Mouse (Mus musculus): Measurements from ENCODE around the gene Zfhx3. TPM values are rescaled to one million over a fixed set of nuclear protein-coding genes. Genes with fewer than 3 reads are reported as not detected.

Zfhx3 gene
- polyA plus RNA-seq, 1 experiment from 2014 or later: 4.3 TPM

DNA sequence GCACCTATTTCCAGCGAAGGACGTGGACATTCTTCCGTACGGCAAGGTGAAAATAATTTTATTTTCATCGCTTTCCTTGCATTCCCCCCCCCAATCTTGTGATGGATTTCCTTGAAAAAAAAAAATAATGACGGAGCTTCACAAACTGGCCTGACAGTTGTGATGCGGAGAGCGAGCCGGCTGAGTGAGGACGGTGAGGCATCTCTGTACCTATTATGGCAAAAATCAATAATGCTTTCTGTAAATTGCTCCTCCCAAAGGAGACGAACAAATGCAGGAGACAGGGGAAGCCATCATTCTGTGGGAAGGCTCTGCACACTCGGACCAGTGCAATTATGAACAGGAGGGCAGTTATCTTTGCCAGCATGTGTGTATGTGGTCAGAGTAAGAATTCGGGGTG, 156.2 kb downstream of the Zfhx3 start:
- ChIA-PET POLR2A (no interaction called here), CTCF (no interaction called here)
- no peak for TF ChIP-seq CTCF (IDR thresholded peaks at IDR 0.05)
- ATAC-seq (no peak), DNase-seq (ENCODE audit: low read depth, low spot score) (no peak)
- peaks cover 32% of the 10 kb centered on the region for H3K27me3 ChIP-seq
- in situ Hi-C loops (cut with MboI; ENCODE audit: low pct_unique_long_range_greater_than_20kb): no loop called here

DNA sequence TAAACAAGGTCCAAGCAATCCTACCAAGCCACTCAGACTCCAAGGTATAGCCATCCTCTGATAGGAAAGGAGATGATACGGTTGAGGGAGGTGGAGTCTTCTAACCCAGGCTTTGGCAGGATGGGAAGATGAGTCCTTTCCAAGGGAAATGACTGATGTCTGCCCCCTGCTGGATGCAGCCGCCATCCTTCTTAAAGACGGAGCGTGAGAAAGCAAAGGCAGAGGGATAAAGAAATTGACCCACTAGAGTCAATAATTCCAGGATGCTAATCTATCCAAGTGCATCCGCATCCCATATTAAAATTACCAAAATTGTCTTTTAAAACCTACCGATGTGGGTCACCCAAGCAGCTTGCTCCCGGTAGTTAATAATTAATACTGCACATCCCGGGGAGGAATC, 158.7 kb downstream of the Zfhx3 start:
- CTCF ChIA-PET: no interaction called here
- TF ChIP-seq CTCF (IDR thresholded peaks at IDR 0.05): peak; percentile 32
- in situ Hi-C loops (cut with MboI; ENCODE audit: low pct_unique_long_range_greater_than_20kb): no loop called here
- H3K27me3 ChIP-seq: peaks cover 52% of the 10 kb centered on the region
- ATAC-seq: no peak
- POLR2A ChIA-PET: no interaction called here
- no peak for DNase-seq (ENCODE audit: low read depth, low spot score)

DNA sequence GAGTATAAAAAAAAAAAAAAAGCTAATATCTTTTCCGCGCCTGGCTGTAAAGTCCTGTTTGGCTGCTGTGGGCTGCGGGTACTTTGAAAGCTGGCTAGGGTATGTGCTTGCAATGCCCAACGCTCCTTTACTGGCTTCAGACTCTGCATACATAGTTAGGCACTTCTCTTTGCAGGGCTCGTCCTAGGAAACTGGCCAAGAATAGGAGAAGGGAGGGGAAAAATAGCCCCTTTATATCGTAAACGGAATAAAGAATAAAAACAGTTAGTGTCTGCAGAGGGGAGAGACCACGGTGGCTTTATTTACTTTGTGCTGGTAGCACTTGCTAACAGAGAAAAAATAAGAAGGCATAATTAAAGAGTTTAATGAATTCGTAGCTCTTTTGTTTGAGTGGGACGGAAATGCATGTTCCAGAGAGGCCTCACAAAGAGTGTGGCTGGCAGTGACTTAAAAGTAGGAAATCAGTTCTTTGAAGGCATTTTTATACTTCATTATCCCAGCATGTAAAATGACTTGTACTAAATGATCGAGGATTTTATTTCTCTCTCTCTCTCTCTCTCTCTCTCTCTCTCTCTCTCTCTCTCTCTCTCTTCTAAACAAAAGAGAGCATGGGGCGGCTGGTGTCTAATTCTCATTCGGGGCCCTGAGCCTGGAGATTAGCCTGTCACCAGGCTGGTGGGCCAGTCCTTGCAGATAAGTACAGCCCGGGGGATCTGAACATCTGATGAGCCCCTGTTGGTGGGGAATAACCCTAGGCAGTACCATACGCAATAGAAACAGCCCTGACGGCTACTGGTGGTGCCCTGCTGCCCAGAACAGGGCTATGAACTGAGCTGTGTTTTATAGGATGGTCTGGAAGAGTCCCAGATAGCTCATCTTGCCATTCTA, 159.8 kb downstream of the Zfhx3 start:
- no peak for TF ChIP-seq CTCF (IDR thresholded peaks at IDR 0.05)
- ATAC-seq: no peak
- in situ Hi-C loops (cut with MboI; ENCODE audit: low pct_unique_long_range_greater_than_20kb): no loop called here
- peaks cover 56% of the 10 kb centered on the region for H3K27me3 ChIP-seq
- CTCF ChIA-PET: interaction anchor here (0.8 kb wide), 1 partner anchor 12 kb away, joined by 3 read pairs; no protein-coding TSS in a partner anchor
- POLR2A ChIA-PET: interaction anchor here (0.6 kb wide), 1 partner anchor 1509 kb away, joined by 4 read pairs; no protein-coding TSS in a partner anchor
- no peak for DNase-seq (ENCODE audit: low read depth, low spot score)

DNA sequence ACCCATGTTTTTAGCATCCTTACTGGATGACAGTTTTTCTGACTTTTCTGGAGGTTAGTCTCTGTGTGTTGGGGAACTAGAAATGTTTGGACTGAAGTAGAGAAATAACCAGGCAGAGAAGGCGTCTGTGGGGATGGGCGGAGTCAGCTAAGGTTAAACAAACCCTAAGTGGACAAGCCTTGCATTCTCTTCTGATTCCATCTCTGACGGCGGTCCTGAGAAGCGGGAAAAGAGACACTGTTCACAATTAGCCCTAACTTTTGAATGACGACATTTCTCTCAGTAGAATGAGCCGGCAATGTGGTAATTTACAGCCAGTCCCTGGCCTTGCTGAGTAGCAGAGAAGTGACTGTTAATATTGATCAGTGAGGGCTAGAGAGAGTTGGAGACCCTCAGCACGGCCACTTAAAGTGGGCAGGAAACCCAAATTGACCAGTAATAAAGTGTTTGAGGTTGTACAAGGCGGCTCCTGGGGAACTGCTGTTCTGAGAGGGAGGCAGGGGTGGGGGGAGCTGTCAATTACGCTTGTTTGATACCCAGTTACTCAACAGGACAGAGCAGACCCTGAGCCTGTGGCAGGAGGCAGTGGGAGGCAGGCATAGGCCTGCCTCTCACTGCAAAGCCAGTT, 162.1 kb downstream of the Zfhx3 start:
- POLR2A ChIA-PET: no interaction called here
- ATAC-seq (no peak), DNase-seq (ENCODE audit: low read depth, low spot score) (no peak)
- peaks cover 55% of the 10 kb centered on the region for H3K27me3 ChIP-seq
- TF ChIP-seq CTCF (IDR thresholded peaks at IDR 0.05): no peak
- in situ Hi-C loops (cut with MboI; ENCODE audit: low pct_unique_long_range_greater_than_20kb): no loop called here
- CTCF ChIA-PET: no interaction called here

- in situ Hi-C loops (cut with MboI; ENCODE audit: low pct_unique_long_range_greater_than_20kb): no loop called here
- ATAC-seq (no peak), DNase-seq (ENCODE audit: low read depth, low spot score) (no peak)
- TF ChIP-seq CTCF (IDR thresholded peaks at IDR 0.05): no peak
- H3K27me3 ChIP-seq: peaks cover 27% of the 10 kb centered on the region
- ChIA-PET CTCF (no interaction called here), POLR2A (no interaction called here)
Measured at GRCm38 (mm10) chr8:108125053-108125452, 182.6 kb downstream of the Zfhx3 start.

GRCm38 (mm10) chr8:108125491-108125890, 183.0 kb downstream of the Zfhx3 start:
- in situ Hi-C loops (cut with MboI; ENCODE audit: low pct_unique_long_range_greater_than_20kb): no loop called here
- no peak for ATAC-seq
- no peak for DNase-seq (ENCODE audit: low read depth, low spot score)
- ChIA-PET POLR2A (no interaction called here), CTCF (no interaction called here)
- no peak for TF ChIP-seq CTCF (IDR thresholded peaks at IDR 0.05)
- H3K27me3 ChIP-seq: peaks cover 30% of the 10 kb centered on the region

GRCm38 (mm10) chr8:108146536-108146935, 204.1 kb downstream of the Zfhx3 start:
- ChIA-PET CTCF (no interaction called here), POLR2A (no interaction called here)
- DNase-seq (ENCODE audit: low read depth, low spot score) (no peak), ATAC-seq (no peak)
- in situ Hi-C loops (cut with MboI; ENCODE audit: low pct_unique_long_range_greater_than_20kb): no loop called here
- no peak for TF ChIP-seq CTCF (IDR thresholded peaks at IDR 0.05)
- peaks cover 20% of the 10 kb centered on the region for H3K27me3 ChIP-seq

DNA sequence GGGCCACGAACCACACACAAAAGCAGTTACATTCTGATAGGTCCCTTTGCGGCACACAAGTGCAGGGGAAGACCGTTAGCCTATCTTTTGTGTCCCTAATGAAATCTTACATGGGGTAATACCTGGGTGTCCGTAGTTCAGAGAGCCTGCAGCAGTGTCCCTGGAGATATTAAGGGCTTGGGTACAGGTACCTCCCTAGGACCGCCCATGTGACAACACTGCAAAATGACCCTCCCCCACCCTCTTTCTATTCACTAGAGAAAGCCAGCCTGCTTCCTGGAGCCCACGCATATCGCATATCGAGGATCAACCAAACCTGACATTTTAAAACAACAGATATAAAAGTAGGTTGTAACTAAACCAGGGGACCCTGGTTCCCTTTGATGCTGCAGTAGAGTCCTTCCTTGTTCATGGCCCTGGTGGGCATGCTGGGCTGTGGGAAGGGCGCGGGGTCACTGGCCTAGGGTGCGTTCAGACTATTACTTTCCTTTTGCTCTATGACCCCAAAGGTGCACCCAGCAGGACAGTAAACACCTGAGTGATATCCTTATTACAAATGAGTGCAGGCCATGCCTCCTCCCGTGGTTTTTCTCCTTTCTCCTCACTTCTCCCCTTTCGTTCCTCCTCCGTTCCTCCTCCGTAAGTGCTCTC, 206.3 kb downstream of the Zfhx3 start:
- POLR2A ChIA-PET: no interaction called here
- in situ Hi-C loops (cut with MboI; ENCODE audit: low pct_unique_long_range_greater_than_20kb): no loop called here
- no peak for TF ChIP-seq CTCF (IDR thresholded peaks at IDR 0.05)
- DNase-seq (ENCODE audit: low read depth, low spot score) (no peak), ATAC-seq (no peak)
- CTCF ChIA-PET: no interaction called here
- H3K27me3 ChIP-seq: peaks cover 22% of the 10 kb centered on the region

DNA sequence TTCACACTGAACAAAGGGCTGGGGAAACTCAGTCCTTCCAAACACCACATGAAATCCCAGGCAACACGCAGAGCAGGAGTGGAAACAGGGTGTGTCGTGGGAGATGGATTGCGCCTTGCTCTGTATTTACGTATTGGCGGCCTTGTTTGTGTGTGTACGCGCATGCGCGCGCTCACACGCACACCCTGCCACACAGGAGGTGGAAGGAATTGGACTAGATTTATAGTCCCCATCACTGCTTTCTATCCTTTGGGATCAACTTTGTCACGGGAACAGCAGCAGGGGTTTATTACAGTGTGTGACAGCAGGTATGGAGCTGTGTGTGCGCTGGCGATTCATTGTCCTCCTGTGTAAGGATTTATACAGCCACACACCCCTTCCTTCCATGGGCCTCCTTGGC, 228.4 kb downstream of the Zfhx3 start:
- in situ Hi-C loops (cut with MboI; ENCODE audit: low pct_unique_long_range_greater_than_20kb): no loop called here
- ChIA-PET POLR2A (interaction anchor here (0.6 kb wide), 2 partner anchors 22 to 34 kb away, joined by 3 to 4 read pairs; no protein-coding TSS in a partner anchor), CTCF (no interaction called here)
- TF ChIP-seq CTCF (IDR thresholded peaks at IDR 0.05): no peak
- ATAC-seq (no peak), DNase-seq (ENCODE audit: low read depth, low spot score) (no peak)
- peaks cover 8% of the 10 kb centered on the region for H3K27me3 ChIP-seq

DNA sequence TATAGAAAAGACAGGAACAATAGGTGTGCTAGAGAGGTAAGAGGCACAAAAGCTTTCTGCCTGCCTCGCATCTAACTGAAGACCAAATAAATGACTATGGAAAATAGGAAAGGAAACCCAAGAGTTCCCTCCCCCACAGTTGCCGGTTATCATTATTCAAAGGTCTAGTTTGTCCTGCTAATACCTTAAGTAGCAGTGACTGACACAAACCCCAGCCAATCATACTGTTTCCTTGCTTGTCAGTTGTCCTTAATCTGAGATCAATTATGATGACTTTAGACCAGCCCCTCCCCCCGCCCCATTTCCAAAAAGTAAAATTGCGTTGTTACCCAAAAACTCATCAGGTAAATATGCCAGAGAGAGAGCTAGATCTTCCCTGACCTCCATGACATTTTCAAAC, 240.9 kb downstream of the Zfhx3 start:
- CTCF ChIA-PET: no interaction called here
- POLR2A ChIA-PET: no interaction called here
- in situ Hi-C loops (cut with MboI; ENCODE audit: low pct_unique_long_range_greater_than_20kb): no loop called here
- H3K27me3 ChIP-seq: no peaks in the 10 kb centered on the region
- ATAC-seq: no peak
- DNase-seq (ENCODE audit: low read depth, low spot score): no peak
- no peak for TF ChIP-seq CTCF (IDR thresholded peaks at IDR 0.05)

GRCm38 (mm10) chr8:108183948-108184347, 241.5 kb downstream of the Zfhx3 start:
- no peak for TF ChIP-seq CTCF (IDR thresholded peaks at IDR 0.05)
- CTCF ChIA-PET: interaction anchor here (1.2 kb wide), 1 partner anchor 31 kb away, joined by 4 read pairs; no protein-coding TSS in a partner anchor
- POLR2A ChIA-PET: no interaction called here

More at GRCm38 (mm10) chr8:108183948-108184347, 241.5 kb downstream of the Zfhx3 start:
- no peak for DNase-seq (ENCODE audit: low read depth, low spot score)
- H3K27me3 ChIP-seq: no peaks in the 10 kb centered on the region
- no peak for ATAC-seq
- in situ Hi-C loops (cut with MboI; ENCODE audit: low pct_unique_long_range_greater_than_20kb): no loop called here

Measured in Patski (cell line).